Mouse (Mus musculus) forelimb bud, embryonic 11.5 days (tissue): ENCODE data around the gene Olfr1048.
"Not testable (repeated sequence)": the region's sequence is repeated elsewhere in the genome, so short reads cannot be mapped to it uniquely, and the experiment has no call there.

Experiments
- DNase-seq: peaks from one replicate; pipeline ENCODE4 v3.0.0-alpha.2; 2012; ENCODE audit warnings: low read depth, low spot score

Gene Olfr1048

DNA sequence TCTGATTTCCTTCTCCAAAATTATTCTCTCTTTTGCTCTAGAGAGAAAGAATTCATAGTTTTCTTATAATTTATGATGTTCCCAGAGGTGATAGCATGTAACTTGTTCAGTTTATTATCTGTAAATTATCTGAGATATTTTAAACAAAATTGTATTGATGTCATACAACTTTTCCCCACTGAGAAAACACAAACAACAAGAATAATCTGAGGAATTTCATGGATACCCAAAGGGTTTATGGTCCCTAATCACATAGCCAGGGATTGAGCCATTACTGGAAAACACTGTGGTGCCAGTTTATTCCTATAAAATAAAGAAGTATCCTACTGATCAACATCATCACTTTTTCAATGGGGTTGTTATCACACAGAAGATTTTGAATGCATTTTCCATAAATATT lies at the start of gene Olfr1048:
Gene Olfr1048, minus strand, starts transcription at position 101 of the 400 bp plus-strand sequence.
- DNase-seq, result no peak

DNA sequence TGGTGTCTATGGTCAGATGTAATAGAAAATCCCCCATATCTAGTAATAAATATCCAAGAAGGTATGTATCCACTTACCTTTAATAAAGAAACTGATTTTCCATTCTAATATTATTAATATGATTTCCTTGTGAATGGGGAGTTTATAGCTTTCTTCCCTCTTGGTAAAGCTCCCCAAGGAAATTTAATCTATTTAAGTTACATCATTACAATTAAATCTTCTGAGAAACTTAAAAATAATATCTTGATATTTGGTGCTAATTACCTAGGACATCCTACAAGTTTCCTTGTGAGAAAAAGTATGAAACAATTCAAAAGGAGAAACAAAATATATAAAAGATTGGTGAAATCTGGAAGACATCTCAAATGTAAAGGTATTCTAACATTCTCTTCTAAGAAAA lies 38.9 kb upstream of the Olfr1048 start, which contains the start of gene Olfr1051:
Gene Olfr1051, minus strand, starts transcription at position 101 of the 400 bp plus-strand sequence.
- not testable (repeated sequence) for DNase-seq

DNA sequence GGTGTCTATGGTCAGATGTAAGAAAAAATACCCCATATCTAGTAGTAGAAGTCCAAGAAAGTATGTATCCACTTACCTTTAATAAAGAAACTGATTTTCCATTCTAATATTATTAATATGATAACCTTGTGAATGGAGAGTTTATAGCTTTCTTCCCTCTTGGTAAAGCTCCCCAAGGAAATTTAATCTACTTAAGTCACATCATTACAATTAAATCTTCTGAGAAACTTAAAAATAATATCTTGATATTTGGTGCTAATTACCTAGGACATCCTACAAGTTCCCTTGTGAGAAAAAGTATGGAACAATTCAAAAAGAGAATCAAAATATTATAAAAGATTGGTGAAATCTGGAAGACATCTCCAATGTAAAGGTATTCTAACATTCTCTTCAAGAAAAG lies 18.1 kb upstream of the Olfr1048 start, which contains the start of gene Olfr1049:
Gene Olfr1049, minus strand, starts transcription at position 101 of the 400 bp plus-strand sequence.
- DNase-seq, result not testable (repeated sequence)

DNA sequence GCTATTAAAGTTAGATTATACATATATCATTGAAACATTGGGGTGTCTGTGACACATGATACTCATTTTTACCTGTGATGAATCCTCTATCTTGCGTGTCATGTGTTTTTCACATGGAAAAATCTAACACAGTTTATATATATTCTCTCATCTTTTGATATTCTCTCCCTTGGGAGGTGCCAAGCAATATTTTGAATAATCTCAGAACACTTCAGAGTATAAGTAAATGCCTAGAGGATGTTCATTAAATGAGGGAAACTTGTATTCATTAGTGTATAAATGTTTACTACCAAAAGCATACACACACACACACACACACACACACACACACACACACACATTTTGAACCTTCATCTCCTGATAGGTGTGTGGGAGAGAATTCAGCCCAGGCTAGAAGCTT lies 8.8 kb downstream of the Olfr1048 start, which contains the start of gene Olfr1047:
Gene Olfr1047, minus strand, starts transcription at position 101 of the 400 bp plus-strand sequence.
- DNase-seq, result no peak

DNA sequence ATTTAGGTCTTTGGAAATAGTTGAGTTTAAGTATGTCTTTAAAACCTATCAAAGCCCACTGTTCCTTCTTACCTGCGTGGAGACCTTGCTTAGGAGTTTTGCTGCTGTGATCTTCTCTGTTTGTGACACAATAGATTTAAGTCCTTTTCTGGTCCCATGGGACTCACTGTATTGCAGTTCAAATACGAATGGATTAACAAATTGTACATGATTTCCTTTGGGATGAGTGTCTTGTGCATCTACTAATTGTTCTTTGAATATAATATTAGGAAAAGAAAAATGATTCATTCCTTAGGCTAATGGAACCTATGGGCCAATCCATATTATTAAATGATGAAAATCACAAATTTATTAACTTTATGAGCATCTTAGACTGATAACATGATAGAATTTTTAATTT lies 20.9 kb downstream of the Olfr1048 start, which contains the start of gene Olfr1046:
Gene Olfr1046, minus strand, starts transcription at position 101 of the 400 bp plus-strand sequence.
- DNase-seq, result no peak

DNA sequence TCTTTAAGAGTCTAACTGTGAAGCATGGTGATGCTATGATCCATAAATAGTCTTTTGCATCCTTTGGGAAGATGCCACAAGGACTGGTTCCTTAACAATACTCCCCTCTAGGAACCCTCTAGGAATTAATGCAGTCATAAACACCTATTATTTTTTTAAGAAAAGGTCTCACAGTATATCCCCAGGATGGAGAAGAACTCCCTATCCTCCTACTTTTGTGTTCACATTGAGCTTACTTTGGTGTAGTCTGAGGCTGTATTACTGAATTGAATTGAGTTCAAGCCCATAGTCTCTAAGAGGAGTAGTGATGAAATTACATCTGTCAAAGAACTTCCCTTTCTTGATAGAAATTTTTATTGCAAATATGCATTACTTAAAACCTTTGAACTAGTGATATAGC lies 37.2 kb downstream of the Olfr1048 start, which contains the start of gene Olfr1045:
Gene Olfr1045, minus strand, starts transcription at position 101 of the 400 bp plus-strand sequence.
- no peak for DNase-seq

DNA sequence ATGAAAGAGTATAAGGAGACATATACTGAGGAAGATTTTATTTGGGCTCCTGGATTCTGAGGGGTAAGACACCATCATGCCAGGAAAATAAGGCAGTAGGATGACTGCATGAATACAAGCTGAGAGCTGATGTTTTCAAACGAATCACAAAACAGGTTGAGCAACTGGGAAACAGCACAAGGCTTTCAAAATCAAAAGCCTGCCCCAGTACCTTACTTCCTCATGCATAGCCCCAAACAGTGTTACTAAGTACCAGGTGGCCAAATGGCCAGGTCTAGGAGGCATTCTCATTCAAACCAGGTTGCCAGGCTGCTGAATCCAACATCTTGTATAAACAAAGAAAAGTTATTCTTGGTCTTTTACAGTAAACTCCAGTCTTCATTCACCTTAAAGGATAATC lies 44.2 kb downstream of the Olfr1048 start:
- no peak for DNase-seq

DNA sequence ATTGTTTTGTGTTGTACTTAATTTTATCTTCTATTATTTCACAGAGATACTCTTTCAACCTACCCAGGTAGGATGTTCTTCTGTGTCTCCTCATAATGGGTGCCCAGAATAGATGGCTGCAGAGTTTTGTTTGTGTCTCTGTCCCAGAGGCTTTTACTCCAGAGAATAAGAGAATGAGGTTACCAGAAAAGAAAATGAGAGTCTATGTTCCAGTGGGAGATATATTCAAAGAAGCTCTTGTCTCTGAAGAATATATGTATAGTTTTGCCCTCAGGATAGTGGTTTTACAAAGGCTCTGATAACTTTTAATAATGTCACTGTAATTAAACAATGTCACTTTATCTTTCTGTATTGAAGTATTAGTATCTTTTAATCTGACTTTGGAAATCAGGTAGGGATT lies 54.5 kb downstream of the Olfr1048 start, which contains the start of gene Olfr52:
Gene Olfr52, minus strand, starts transcription at position 101 of the 400 bp plus-strand sequence.
- no peak for DNase-seq
